Mouse (Mus musculus) large intestine, adult 2 months (tissue): ENCODE data around the gene Smarcb1. TPM values are rescaled to one million over a fixed set of nuclear protein-coding genes. Genes with fewer than 3 reads are reported as not detected.

ENCODE experiments used
- DNase-seq: peaks from one replicate; pipeline ENCODE4 v3.0.0-alpha.2; 2012; ENCODE audit warnings: low read depth, low spot score
- WGBS: fragments of 180-500 bp; shearing (Covaris S2); methylation state at CpG from one replicate; pipeline ENCODE4 v1.1.7; 2018; 5-methylcytosine and 5-hydroxymethylcytosine counted together
- polyA plus RNA-seq: library from polyadenylated mRNA; depleted of rRNA; stranded (reverse); fragments of >200 nt; gene quantifications from 2 replicates; pipeline ENCODE4 v1.2.3, GENCODE M21; 2012

Smarcb1 gene
- polyA plus RNA-seq, 1 experiment = 48.6 TPM

DNA sequence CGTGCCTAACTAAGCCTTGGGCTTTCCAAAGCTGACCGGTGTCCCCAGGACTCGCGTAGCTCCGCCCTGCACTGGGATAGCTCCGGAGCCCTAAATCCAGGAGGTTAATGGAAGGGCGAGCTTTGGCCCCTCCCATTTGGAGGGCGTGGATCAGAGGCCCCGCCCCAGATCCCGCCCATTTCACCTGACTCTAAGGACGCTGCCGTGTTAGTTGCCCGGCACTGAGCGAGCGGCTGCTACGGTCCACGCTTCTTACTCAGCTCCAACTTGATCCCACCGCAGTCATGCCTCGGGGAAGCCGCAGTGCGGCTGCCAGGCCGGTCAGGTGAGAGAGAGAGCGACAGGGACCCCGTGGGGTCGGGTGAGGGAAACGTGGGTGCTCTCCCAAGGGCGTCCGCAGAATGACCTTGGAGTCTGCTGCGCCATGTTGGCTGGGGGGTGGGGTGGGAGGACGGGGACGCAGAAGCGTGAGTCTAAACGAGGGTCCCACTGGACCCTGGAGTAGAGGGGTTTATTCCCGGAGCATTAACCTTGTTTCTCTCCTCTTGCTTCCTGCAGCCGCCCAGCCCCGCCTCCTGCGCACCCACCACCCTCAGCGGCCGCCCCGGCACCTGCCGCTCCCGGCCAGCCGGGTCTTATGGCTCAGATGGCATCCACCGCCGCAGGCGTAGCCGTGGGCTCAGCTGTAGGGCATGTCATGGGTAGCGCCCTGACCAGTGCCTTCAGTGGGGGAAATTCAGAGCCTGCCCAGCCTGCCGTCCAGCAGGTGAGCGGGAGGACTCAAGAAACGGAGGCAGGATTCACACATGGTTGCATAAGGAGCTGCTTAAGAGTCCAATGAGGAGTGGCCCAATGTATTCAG, 14.5 kb upstream of the Smarcb1 start, which contains the start of gene Mmp11:
Gene Mmp11 (minus strand): TSS at position 817 of the 862 bp plus-strand sequence.
- WGBS = 6% methylated on average over 51 of the region's 51 CpGs
- peak; percentile 86 for DNase-seq

DNA sequence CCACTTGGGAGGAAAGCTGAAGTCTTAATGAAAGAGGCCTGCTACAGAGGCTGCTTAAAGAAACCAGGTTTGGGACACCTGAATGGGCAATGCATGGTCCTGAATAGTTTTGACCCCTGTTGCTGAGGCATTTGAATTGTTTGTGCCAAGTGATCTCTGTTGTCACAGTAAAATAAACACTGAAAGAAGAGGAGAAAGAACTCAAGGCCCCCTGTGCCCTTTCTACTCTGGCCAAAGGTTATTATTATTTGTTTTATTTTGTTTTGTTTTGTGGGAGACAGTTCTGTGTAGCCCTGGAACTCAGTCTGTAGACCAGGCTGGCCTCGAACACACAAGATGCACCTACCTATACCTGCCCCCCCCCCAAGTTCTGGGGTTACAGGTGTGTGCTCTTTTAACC, 13.6 kb upstream of the Smarcb1 start:
- no peak for DNase-seq
- 60% methylated on average over 1 of the region's 1 CpGs for WGBS

DNA sequence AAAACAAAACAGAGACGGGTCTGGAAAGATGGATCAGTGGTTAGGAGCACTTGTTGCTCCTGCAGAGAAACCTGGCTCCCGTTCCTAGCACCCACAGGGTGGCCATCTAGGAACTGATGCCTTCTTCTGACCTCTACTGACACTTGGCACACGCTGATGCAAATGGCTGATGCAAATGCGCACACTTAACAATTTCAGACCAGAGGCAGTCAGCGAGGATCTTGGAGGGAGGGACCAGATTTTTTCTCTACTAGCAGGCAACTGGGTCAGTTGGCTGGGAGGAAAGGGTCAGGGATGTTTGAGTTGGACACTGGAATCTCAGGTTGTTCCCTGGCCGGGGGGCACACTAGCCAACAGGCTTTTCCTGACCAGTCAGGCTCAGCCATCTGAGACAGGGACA, 11.5 kb upstream of the Smarcb1 start, which contains the start of gene Chchd10:
Gene Chchd10 (plus strand): TSS at position 240 of the 400 bp plus-strand sequence.
- no peak for DNase-seq
- WGBS = 68% methylated on average over 6 of the region's 6 CpGs

DNA sequence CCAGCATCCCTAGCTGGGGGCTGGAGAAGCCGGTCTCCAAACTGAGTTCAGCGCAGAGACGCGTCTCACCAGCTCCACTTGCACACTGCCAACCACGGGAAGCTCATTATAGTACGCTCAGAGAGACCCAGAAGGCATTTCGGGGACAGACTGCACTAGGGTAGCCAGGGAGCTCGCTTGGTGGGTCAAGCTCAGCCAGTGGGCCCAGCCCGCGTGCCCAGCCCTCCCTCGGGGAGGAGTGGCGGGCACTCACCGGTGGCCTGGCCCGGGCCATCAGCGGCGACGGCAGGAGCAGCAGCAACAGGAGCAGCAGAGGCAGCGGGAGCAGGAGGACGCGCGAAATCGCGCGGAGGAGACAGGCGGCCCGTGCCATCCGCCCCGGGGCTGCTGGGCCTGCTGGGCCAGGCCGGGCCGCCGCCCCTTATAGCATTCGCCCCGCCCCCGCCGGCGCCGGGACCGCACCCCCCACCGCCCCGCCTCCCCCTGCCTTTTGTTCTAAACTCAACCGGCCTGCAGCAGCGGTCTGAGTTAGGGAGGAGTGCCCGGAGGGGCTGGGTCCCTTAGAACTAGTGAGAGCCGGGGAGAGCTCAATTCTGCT, 10.8 kb upstream of the Smarcb1 start:
- no peak for DNase-seq
- WGBS = 5% methylated on average over 44 of the region's 44 CpGs

DNA sequence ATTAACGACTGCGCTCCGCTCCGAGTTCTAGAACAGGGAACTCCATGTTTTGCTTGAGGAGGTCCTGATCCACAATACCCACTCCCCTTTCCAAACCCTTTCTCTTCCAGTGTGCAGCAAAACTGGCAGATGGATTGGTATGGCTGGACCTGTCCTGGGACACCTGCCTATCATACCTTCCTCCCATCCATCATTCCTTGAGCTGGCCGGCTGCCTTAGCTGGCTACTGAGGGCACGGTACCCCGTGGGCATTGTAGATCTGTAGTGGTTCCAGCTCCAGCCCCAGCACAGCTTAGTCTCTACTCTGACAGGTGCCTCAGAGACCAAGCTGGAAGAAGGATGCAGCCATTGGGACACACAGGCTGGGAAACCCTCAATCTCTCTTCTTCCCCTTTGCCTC, 9.9 kb upstream of the Smarcb1 start:
- no peak for DNase-seq
- 36% methylated on average over 7 of the region's 7 CpGs for WGBS

DNA sequence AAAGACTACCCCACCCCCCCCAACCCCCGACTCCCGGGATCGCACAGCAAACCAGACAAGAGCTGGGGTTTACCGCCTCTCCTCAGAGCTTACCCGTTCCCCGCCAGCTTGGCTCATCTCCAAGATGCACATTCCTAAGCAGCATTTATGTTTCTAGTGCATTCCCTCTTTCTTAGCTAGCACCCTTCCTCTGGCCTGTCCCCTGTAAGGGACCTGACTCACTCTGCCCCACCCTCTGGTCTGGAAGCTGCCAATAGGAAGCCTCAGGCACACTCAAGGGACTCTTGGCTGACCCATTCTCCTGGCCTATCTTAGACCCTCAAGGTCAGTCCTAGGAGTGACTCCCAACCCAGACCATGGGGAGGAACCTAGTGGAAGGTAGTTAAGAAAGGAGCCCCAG, 8.9 kb upstream of the Smarcb1 start:
- DNase-seq = no peak
- WGBS = 9% methylated on average over 6 of the region's 6 CpGs

DNA sequence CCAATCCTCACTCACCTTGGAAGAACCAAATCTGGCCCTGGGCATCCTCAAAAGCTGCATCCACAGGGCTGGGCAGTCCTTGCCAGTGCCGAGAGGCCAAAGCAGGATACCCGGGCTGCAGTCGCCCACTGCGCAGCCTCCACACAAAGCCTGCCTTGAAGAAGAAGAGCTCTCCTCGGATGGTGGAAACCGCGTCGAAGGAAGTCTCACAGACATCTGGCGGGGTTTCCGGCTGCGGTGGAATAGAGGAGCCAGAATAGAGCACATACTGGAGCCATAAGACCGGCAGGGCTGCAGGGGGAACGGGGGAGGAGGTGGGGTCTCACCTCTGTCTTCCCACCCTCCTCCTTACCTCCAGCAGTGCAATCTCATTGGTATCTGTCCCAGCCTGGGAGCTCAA, 5.0 kb upstream of the Smarcb1 start:
- WGBS = 90% methylated on average over 13 of the region's 13 CpGs
- no peak for DNase-seq

DNA sequence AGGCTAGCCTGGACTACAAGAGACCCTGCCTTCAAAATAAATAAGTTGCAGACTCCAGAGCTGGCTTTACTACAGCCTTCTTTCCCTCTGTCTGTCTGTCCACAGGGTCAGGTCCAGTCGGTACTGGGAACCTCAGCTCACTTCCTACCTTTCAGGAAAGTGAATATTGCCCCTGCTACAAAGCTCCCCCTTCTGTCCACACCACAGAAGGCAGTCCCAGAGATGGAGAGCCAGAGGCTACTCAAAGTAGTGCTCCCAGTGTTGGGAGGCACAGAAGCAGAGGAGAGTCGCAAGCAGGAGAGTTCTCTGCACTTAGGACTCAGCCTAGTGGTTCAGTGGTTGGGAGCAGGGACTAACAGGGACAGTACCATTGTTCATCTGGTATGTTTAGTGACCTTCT, 2.9 kb upstream of the Smarcb1 start:
- DNase-seq = no peak
- WGBS = 53% methylated on average over 2 of the region's 2 CpGs

DNA sequence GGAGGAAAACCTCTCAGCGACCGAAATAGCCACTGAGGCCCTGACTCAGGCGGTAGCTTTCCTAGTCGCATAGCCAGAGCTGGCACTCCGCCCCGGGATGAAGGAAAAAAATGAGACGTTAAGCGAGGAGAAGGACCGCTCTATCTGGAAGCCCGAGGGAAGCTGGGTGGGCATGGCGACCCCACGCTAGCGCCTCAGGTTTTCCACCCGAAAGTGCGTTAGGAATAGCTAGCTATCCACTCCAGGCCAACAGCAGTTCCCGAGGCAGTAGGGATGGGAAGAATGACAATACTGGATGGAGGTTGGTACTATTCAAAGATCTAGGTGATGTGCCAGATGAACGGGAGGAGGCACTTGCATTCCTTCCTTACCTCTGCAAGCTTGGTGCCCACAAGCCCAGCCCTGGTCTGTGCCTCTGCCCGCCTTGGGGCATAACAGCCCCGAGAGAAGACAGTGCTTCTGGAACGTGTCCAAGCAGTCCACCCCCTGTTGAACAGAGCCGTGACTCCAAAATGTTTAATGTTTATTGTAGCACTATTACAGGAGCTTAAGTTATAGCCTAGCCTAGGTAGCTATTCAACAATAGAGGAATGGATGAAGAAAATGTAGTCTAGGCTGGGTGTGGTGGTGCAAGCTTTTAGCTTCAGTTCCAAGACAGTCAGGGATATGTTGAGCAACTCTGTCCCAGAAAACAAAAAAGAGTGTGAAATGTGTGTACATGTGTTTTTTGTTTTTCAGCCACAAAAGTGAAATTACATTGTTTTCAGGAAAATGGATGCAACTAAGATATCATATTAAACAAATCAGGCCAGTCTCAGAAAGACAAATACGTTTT, 526 bp upstream of the Smarcb1 start:
- no peak for DNase-seq
- WGBS = 4% methylated on average over 22 of the region's 22 CpGs

DNA sequence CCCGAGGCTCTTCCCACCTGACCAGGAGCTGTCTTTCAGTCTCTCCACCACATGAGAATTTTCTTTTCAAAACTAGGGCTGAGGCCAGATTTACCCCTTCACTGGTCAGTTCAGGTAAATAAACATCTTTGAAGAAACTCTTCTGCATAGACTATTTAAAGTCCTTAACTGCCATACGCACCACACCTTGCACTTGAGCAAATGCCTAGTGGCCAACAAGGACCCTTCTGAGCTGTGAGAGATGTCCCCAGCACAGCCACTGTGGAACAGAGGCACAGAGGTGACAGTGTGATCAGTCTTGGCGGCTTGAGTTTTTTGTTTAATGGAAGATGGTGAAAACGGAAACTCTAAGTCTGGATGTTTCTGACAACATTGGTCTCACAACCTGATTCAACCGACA, 2.4 kb downstream of the Smarcb1 start:
- 81% methylated on average over 5 of the region's 5 CpGs for WGBS
- no peak for DNase-seq

DNA sequence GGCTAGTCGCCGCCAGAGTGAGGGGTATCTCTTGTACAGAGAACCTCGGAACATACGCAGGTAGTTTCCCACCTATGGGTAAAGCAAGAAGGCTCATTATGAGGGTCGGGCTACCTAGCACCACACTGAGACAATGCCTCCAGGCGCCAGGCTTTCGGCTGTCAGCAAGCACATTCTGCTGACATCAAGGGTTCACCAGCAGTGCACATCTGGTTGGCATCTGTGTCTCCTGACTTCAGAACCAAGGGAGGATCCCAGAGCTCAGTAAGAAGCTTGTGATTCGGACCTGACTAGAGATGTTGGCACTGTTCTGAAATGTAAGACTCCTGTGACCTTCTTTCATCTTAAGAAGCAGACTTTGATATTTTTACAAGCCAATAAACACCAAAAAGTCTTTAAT, 4.6 kb downstream of the Smarcb1 start:
- DNase-seq = no peak
- 81% methylated on average over 8 of the region's 8 CpGs for WGBS

DNA sequence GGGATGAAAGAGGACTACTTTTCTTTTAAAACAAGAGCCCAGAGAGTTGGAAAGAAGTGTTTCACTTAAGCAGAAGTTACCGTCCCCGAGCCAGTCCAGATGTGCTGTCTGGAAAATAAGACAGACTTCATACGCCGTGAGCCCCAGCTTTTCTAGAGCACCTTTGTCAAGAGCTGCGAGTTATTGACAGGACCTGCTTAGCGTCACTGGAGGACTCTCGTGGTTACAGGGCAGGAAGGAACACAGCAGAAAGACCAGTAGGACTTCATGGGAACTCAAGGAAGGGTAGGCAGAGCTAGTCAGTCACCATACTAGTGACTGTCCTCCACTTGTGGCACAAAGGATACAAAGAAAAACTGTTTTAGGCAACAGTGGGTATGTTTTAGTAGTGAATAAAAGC, 5.9 kb downstream of the Smarcb1 start:
- 78% methylated on average over 7 of the region's 7 CpGs for WGBS

DNA sequence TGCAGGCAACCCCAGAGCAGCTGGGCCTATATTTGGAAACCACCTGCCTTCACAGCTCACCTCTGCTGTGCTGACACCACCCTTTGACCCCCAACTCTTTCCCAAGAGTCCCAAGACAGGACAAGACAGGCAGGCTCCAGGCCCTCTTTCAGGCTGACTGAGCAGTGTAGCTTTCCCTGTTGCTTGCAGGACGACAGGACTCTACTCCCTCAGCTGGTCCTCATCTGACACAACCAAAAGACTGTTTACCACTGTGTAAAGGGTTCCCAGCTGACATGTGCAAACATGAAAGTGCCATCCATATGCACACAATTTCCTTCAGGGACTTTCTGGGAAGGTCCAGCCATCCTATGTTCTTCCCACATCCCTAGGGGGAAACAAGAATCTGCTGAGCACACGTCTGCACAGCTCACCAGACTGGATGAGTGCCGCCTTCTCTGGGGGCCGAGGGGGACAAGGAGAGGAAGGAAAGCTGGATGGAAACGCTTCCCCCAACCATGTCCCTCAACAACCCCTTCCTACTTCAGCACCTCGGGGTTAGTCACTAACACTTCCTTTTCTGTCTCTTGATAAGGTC, 8.3 kb downstream of the Smarcb1 start:
- no peak for DNase-seq
- WGBS = 63% methylated on average over 6 of the region's 6 CpGs

More for the DNA sequence above, 5.9 kb downstream of the Smarcb1 start:
- no peak for DNase-seq

DNA sequence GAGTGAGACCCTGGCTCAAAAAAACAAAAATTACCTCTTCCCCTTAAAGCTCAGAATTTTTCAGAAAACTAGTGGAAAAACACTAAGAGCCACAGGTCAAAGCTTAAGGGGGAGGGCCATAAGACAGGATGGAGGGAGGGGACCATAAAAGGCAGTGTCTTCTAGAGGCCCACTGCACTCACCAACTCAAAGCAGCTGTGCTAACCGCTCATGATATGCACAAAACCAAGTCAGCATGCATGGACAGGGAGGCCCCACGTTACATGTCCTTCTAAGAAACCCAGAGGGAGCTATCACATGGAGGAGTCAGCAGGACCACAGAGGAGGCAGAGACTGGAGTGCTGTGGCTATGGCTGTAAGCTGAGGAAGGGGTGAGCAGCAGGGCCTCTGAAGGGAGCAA, 10.7 kb downstream of the Smarcb1 start:
- DNase-seq = no peak

DNA sequence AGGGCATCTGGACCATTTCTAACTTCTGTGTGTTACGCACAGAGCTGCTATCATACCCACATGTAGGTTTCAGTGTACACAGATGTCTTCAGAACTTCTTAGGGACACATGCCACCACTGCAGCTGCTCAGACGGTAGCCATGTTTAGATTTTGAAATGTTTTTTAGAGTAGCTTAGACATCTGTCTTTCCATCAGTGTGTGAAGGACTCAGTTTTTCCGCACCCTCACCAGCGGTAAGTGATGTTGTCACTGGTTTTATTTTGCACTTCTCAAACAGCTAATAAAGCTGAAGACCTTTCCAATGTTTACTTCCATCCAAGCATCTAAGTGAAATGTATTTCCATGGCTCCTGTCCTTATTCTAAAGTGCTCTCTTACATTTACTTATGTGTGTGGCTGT, 14.5 kb downstream of the Smarcb1 start:
- 89% methylated on average over 4 of the region's 4 CpGs for WGBS
- DNase-seq = no peak

More for the DNA sequence above, 10.7 kb downstream of the Smarcb1 start:
- 87% methylated on average over 2 of the region's 2 CpGs for WGBS

DNA sequence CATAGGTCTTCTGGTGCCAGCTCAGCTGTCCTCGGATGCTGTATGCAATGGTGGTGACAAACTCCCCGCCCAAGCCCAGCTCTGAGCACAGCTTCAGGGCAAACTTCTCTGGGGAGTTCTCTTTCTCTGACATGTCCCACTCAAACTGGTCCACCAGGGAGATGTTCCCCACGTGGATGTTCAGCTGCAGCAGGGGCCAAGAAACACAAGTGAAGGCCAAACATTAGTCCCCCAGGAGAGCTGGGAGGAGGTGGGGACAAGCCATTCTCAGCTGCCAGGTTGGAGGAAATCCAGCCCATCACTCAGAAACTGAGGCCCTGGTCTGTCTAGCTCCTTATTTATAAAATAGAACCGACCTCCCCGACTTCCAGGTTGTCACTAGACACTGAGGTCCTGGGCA, 17.0 kb downstream of the Smarcb1 start:
- WGBS = 80% methylated on average over 5 of the region's 5 CpGs
- no peak for DNase-seq

DNA sequence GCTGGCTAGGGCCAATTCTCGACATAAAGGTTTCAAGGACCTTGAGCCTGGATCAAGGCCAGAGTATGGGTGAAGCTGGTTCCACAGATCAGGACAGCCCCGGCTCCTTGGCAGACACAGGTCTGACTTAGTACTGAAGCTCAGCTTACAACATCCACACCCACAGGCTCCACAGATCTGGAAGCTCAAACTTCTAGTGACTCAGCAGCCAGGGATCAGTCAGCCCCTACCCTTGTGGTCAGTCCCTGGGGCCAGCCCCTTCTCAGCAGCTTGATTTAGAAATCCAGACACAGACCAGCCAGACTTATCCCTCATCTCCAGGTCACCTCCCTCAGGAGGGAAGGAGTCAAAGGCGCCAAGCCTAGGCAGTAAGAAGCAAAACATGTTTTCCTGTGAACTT, 22.6 kb downstream of the Smarcb1 start:
- no peak for DNase-seq

DNA sequence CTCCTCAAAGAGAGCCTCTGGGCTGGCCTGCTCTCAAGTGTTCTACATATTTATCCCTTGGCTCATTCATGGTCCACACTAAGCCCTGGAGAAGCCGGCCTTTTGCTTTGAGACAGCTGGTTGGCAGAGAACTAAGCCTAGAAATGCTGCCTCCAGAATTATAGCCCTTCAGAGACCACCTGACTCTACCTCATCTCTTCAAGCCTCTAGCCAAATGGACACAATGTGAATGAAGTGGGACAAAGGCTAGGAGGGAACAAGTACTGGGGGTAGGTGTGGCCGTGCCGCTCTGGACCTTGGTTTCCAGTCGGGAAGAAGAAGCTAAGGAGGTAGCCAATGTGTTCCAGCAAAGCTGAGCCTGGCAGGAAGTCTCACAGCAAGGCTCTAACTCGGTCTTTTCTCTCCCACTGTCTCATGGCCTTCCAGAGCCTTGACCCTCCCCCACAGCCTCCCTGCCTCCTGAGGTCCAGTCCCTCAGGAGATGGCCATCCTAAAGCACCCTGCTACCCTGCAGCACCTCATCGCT, 23.3 kb downstream of the Smarcb1 start:
- no peak for DNase-seq
- 57% methylated on average over 6 of the region's 6 CpGs for WGBS

More for the DNA sequence above, 22.6 kb downstream of the Smarcb1 start:
- 33% methylated on average over 3 of the region's 3 CpGs for WGBS

DNA sequence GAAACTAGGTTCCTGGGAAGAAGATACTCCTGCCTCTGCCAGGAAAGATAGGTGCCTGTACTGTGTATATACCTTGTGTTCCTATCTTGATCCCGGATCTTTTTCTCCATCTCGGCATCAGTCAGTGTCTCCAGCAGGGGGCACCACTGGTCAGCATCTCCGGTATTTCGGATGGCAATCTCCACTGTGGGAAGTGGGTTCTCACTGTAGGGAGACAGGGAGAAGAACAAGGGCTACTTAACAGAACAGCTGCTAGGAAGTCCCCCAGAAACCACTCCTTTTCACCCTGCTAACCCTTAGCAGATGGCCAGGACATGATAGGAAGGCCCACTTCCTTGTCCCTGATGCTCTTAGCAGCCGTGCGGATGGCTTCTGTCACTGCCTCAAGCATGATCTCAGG, 24.0 kb downstream of the Smarcb1 start:
- DNase-seq = no peak
- 37% methylated on average over 6 of the region's 6 CpGs for WGBS

DNA sequence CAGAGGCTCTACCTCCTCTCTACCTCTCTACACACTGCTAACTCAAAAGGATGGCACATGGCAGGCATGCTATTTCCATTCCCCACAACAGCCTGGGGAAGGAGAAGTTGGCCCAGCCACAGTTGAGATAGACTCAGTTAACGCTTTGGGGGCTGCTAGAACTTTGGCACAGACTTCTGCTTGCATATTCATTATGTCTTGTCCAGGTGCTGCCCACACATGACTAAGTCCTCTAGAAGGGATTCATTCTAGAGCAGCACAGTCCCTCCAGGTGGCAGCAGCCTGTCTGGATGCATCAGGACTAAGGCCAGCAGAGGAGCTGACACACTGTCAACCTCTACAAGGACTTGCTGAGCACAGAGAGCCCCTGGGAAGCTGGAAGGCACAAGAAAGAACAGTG, 25.2 kb downstream of the Smarcb1 start:
- 90% methylated on average over 1 of the region's 1 CpGs for WGBS
- no peak for DNase-seq
